Mouse (Mus musculus): ENCODE measurements around the gene Rras2. TPM values are rescaled to one million over a fixed set of nuclear protein-coding genes. Genes with fewer than 3 reads are reported as not detected.
A peak's percentile ranks its signal among the peaks of the same experiment; 100 is the strongest.

Gene Rras2
- polyA plus RNA-seq, 1 experiment from 2014 or later: 31.9 TPM

DNA sequence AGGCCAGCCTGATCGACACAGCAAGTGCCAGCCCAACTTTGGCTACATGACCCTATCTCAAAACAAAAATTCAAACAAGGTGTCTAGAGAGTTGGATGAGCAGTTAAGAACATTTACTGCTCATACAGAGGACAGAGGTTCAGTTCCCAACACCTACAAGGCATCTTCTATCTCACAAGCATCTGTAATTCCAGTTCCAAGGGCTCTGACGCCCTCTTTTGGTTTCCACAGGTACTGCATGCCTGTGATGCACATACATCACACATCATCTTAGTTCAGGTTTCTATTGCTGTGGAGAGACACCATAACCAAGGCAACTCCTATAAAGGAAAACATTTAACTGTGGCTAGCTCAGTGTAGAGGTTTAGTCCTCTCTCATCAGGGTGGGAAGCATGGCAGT lies 11.7 kb upstream of the Rras2 start:
- H3K27ac ChIP-seq (ENCODE audit: low read depth): no peak overlapping the region
- no peaks in the 10 kb centered on the region for H3K36me3 ChIP-seq (ENCODE audit: control insufficient read depth, insufficient read depth, low read length)
- no peak overlapping the region for H3K4me2 ChIP-seq (ENCODE audit: low read length)
- 0 out of 2 replicates have a peak, but pooled peaks cover 2% of the 10 kb centered on the region for H3K9me3 ChIP-seq (ENCODE audit: control insufficient read depth, low read length)
- H3K9ac ChIP-seq (ENCODE audit: low read length): no peak overlapping the region
- no peak overlapping the region for H3K4me3 ChIP-seq (ENCODE audit: low read depth, low read length)
- H3K4me1 ChIP-seq (replicated peaks; ENCODE audit: control insufficient read depth, insufficient read depth, low read length): no peaks in the 10 kb centered on the region
- DNase-seq (ENCODE audit: low spot score) (no peak), ATAC-seq (replicated peaks; ENCODE audit: low FRiP score, low TSS enrichment, low read depth) (no peak)
- no peaks in the 10 kb centered on the region for H3K27me3 ChIP-seq (replicated peaks; ENCODE audit: control insufficient read depth, insufficient read depth, low read length)
- WGBS: 56% methylated on average over 2 of the region's 2 CpGs

- Histone ChIP-seq H3K4me1 (replicated peaks; ENCODE audit: control insufficient read depth, insufficient read depth, low read length) (peaks cover 8% of the 10 kb centered on the region), H3K36me3 (ENCODE audit: control insufficient read depth, insufficient read depth, low read length) (no peaks in the 10 kb centered on the region), H3K9me3 (ENCODE audit: control insufficient read depth, low read length) (no peaks in the 10 kb centered on the region), H3K4me2 (ENCODE audit: low read length) (peak overlapping the region; percentile 77), H3K4me3 (ENCODE audit: low read depth, low read length) (peak overlapping the region; percentile 74), H3K27ac (ENCODE audit: low read depth) (peak overlapping the region; percentile 97; the same call in 1 of the 2 replicates), H3K9ac (ENCODE audit: low read length) (no peak overlapping the region), H3K27me3 (replicated peaks; ENCODE audit: control insufficient read depth, insufficient read depth, low read length) (no peaks in the 10 kb centered on the region)
- DNase-seq (ENCODE audit: low spot score) (peak; percentile 54), ATAC-seq (replicated peaks; ENCODE audit: low FRiP score, low TSS enrichment, low read depth) (no peak)
- 39% methylated on average over 7 of the region's 7 CpGs for WGBS
These were observed 599 bp upstream of the Rras2 start for GRCm38 (mm10) chr7:114118180-114118579.

GRCm38 (mm10) chr7:114116711-114117351 lies 750 bp downstream of the Rras2 start:
- Histone ChIP-seq H3K4me2 (ENCODE audit: low read length) (peak overlapping the region; percentile 77), H3K4me1 (replicated peaks; ENCODE audit: control insufficient read depth, insufficient read depth, low read length) (peaks cover 8% of the 10 kb centered on the region), H3K36me3 (ENCODE audit: control insufficient read depth, insufficient read depth, low read length) (no peaks in the 10 kb centered on the region), H3K27ac (ENCODE audit: low read depth) (peak overlapping the region; percentile 97), H3K4me3 (ENCODE audit: low read depth, low read length) (peak overlapping the region; percentile 74), H3K27me3 (replicated peaks; ENCODE audit: control insufficient read depth, insufficient read depth, low read length) (no peaks in the 10 kb centered on the region), H3K9ac (ENCODE audit: low read length) (peak overlapping the region; percentile 80), H3K9me3 (ENCODE audit: control insufficient read depth, low read length) (no peaks in the 10 kb centered on the region)
- peak; percentile 79 for ATAC-seq (replicated peaks; ENCODE audit: low FRiP score, low TSS enrichment, low read depth)
- under 1% methylated on average over 59 of the region's 74 CpGs for WGBS
- peak; percentile 86 for DNase-seq (ENCODE audit: low spot score)

- Histone ChIP-seq H3K9ac (ENCODE audit: low read length) (no peak overlapping the region), H3K4me3 (ENCODE audit: low read depth, low read length) (peak overlapping the region; percentile 74), H3K4me1 (replicated peaks; ENCODE audit: control insufficient read depth, insufficient read depth, low read length) (peaks cover 8% of the 10 kb centered on the region), H3K36me3 (ENCODE audit: control insufficient read depth, insufficient read depth, low read length) (no peaks in the 10 kb centered on the region), H3K27ac (ENCODE audit: low read depth) (no peak overlapping the region), H3K27me3 (replicated peaks; ENCODE audit: control insufficient read depth, insufficient read depth, low read length) (no peaks in the 10 kb centered on the region), H3K9me3 (ENCODE audit: control insufficient read depth, low read length) (no peaks in the 10 kb centered on the region), H3K4me2 (ENCODE audit: low read length) (peak overlapping the region; percentile 77)
- ATAC-seq (replicated peaks; ENCODE audit: low FRiP score, low TSS enrichment, low read depth): no peak
- 20% methylated on average over 9 of the region's 9 CpGs for WGBS
- DNase-seq (ENCODE audit: low spot score): no peak
These were observed 1.6 kb downstream of the Rras2 start for GRCm38 (mm10) chr7:114115961-114116360.

DNA sequence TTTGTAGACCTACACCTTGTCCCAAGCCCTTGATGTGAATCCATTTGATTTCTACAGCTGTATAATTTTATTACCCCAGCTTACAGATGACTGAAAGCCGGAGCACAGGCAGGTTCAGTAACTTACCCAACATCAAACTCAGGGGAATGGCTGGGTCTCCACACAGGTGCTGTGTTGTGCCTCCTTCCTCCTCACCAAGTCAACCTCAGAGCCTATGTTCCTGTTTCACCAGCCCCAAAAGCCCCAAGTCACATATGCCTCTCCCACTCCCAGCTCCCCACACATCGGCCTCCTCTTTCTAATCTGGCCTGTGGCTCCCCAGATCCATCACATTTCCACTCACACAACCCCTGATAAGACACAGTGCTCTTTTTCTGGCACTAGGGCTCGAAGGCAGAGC lies 2.6 kb downstream of the Rras2 start:
- no peak for DNase-seq (ENCODE audit: low spot score)
- peaks cover 8% of the 10 kb centered on the region for H3K4me1 ChIP-seq (replicated peaks; ENCODE audit: control insufficient read depth, insufficient read depth, low read length)
- no peaks in the 10 kb centered on the region for H3K27me3 ChIP-seq (replicated peaks; ENCODE audit: control insufficient read depth, insufficient read depth, low read length)
- no peaks in the 10 kb centered on the region for H3K9me3 ChIP-seq (ENCODE audit: control insufficient read depth, low read length)
- ATAC-seq (replicated peaks; ENCODE audit: low FRiP score, low TSS enrichment, low read depth): no peak
- 72% methylated on average over 3 of the region's 3 CpGs for WGBS
- H3K9ac ChIP-seq (ENCODE audit: low read length): no peak overlapping the region
- no peak overlapping the region for H3K27ac ChIP-seq (ENCODE audit: low read depth)
- no peak overlapping the region for H3K4me2 ChIP-seq (ENCODE audit: low read length)
- no peaks in the 10 kb centered on the region for H3K36me3 ChIP-seq (ENCODE audit: control insufficient read depth, insufficient read depth, low read length)
- no peak overlapping the region for H3K4me3 ChIP-seq (ENCODE audit: low read depth, low read length)

DNA sequence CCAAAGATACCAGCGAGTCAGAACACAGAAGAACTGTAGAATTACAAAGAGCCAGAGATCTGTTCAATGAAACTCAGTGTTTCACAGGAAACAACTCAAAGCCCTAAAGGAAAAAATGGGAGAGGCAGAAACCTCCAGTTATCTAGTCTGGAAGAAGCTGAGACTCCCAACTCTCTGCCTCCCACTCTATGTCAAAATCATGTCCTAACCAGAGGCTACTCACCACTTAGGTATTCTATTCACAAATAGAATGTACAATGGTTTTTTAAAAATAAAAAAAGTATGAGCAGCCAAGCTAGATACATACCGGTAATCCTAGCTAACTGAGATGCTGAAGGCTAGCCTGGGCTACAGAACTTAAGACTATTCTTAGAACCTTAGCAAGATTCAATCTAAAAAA lies 3.3 kb downstream of the Rras2 start:
- ATAC-seq (replicated peaks; ENCODE audit: low FRiP score, low TSS enrichment, low read depth): no peak
- WGBS: 92% methylated on average over 2 of the region's 2 CpGs

DNA sequence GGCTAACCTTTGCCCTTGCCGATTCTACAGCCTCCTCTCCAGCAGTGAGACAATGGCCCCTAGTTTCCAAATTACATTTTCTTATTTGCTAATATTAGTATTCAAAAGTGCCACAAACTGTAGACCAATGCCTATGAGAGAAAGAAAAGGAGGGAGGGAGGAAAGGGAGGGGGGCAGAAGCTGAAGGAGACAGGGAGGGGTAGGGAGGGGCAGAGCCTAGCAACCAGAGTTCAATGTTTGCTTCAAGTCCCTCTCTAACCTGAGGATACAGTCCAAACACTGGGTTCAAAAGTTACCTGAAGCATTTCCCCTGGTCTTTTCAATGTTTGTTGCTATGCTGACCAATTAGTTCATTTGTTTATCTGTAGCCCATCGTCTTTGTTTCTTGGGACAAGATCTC lies 7.1 kb downstream of the Rras2 start:
- Histone ChIP-seq H3K27ac (ENCODE audit: low read depth) (no peak overlapping the region), H3K36me3 (ENCODE audit: control insufficient read depth, insufficient read depth, low read length) (no peaks in the 10 kb centered on the region), H3K4me3 (ENCODE audit: low read depth, low read length) (no peak overlapping the region), H3K27me3 (replicated peaks; ENCODE audit: control insufficient read depth, insufficient read depth, low read length) (no peaks in the 10 kb centered on the region), H3K4me1 (replicated peaks; ENCODE audit: control insufficient read depth, insufficient read depth, low read length) (no peaks in the 10 kb centered on the region; the same call in 1 of the 2 replicates), H3K9me3 (ENCODE audit: control insufficient read depth, low read length) (no peaks in the 10 kb centered on the region), H3K4me2 (ENCODE audit: low read length) (no peak overlapping the region), H3K9ac (ENCODE audit: low read length) (no peak overlapping the region)
- ATAC-seq (replicated peaks; ENCODE audit: low FRiP score, low TSS enrichment, low read depth) (no peak), DNase-seq (ENCODE audit: low spot score) (no peak)
- WGBS: 64% methylated on average over 2 of the region's 2 CpGs

More for the DNA sequence above, 3.3 kb downstream of the Rras2 start:
- DNase-seq (ENCODE audit: low spot score): no peak
- no peak overlapping the region for H3K4me2 ChIP-seq (ENCODE audit: low read length)
- peaks cover 8% of the 10 kb centered on the region for H3K4me1 ChIP-seq (replicated peaks; ENCODE audit: control insufficient read depth, insufficient read depth, low read length)
- H3K9me3 ChIP-seq (ENCODE audit: control insufficient read depth, low read length): no peaks in the 10 kb centered on the region
- H3K4me3 ChIP-seq (ENCODE audit: low read depth, low read length): no peak overlapping the region
- H3K27ac ChIP-seq (ENCODE audit: low read depth): no peak overlapping the region
- H3K36me3 ChIP-seq (ENCODE audit: control insufficient read depth, insufficient read depth, low read length): no peaks in the 10 kb centered on the region
- H3K9ac ChIP-seq (ENCODE audit: low read length): no peak overlapping the region
- no peaks in the 10 kb centered on the region for H3K27me3 ChIP-seq (replicated peaks; ENCODE audit: control insufficient read depth, insufficient read depth, low read length)

GRCm38 (mm10) chr7:114105886-114106285 lies 11.7 kb downstream of the Rras2 start:
- no peaks in the 10 kb centered on the region for H3K9me3 ChIP-seq (ENCODE audit: control insufficient read depth, low read length)
- no peak for ATAC-seq (replicated peaks; ENCODE audit: low FRiP score, low TSS enrichment, low read depth)
- no peak overlapping the region for H3K4me2 ChIP-seq (ENCODE audit: low read length)
- no peaks in the 10 kb centered on the region for H3K36me3 ChIP-seq (ENCODE audit: control insufficient read depth, insufficient read depth, low read length)
- H3K4me1 ChIP-seq (replicated peaks; ENCODE audit: control insufficient read depth, insufficient read depth, low read length): no peaks in the 10 kb centered on the region; the same call in 1 of the 2 replicates
- 85% methylated on average over 8 of the region's 8 CpGs for WGBS
- no peaks in the 10 kb centered on the region for H3K27me3 ChIP-seq (replicated peaks; ENCODE audit: control insufficient read depth, insufficient read depth, low read length)
- no peak overlapping the region for H3K27ac ChIP-seq (ENCODE audit: low read depth)
- no peak overlapping the region for H3K9ac ChIP-seq (ENCODE audit: low read length)
- H3K4me3 ChIP-seq (ENCODE audit: low read depth, low read length): no peak overlapping the region
- no peak for DNase-seq (ENCODE audit: low spot score)

All from intestine, embryonic 14.5 days (tissue).